Mouse (Mus musculus): ENCODE results near the gene Ift122. TPM values are rescaled to one million over a fixed set of nuclear protein-coding genes. Genes with fewer than 3 reads are reported as not detected.

Gene Ift122
- total and polyA plus RNA-seq, 3 experiments = 3.3 to 8.0 TPM; not detected in 1

GRCm38 (mm10) chr6:115808488-115809231 lies 44.6 kb upstream of the Ift122 start, which contains the start of gene Rpl32:
Gene Rpl32, minus strand, starts transcription at chr6:115808747.
- DNase-seq (ENCODE audit: low read depth, low spot score) = peak; percentile 96
- TF ChIP-seq HCFC1 (IDR thresholded peaks at IDR 0.05; ENCODE audit: low read depth, low read length) (peak; percentile 93), NELFE (IDR thresholded peaks at IDR 0.05; ENCODE audit: low read depth, low read length) (peak; percentile 98), CHD2 (IDR thresholded peaks at IDR 0.05; ENCODE audit: low read length) (no peak), MXI1 (IDR thresholded peaks at IDR 0.05; ENCODE audit: low read depth, low read length) (peak; percentile 84), KAT2A (conservative IDR thresholded peaks at IDR 0.05; ENCODE audit: low read depth, low read length) (peak; percentile 83), POLR2A (IDR thresholded peaks at IDR 0.05; ENCODE audit: control insufficient read depth in 1 of 2, insufficient read depth in 1 of 2, low read depth in 1 of 2, low read length in 2 of 2, poor library complexity in 1 of 2) (peak; percentile 74 to 93; a peak in 3 of 4 replicates), ZMIZ1 (IDR thresholded peaks at IDR 0.05; ENCODE audit: low read depth, low read length) (peak; percentile 89), MYC (IDR thresholded peaks at IDR 0.05; ENCODE audit: low read depth, low read length) (peak; percentile 94), CHD1 (IDR thresholded peaks at IDR 0.05; ENCODE audit: low read depth, low read length) (0 out of 2 replicates have a peak, but pooled peaks have one; percentile 51), EP300 (IDR thresholded peaks at IDR 0.05; ENCODE audit: low read depth in 1 of 2, low read length in 2 of 2) (no peak), ELF1 (IDR thresholded peaks at IDR 0.05; ENCODE audit: low read depth, low read length) (peak; percentile 98), POLR2AphosphoS5 (IDR thresholded peaks at IDR 0.05; ENCODE audit: borderline replicate concordance, low read depth, low read length) (peak; percentile 27; the same call in 1 of the 2 replicates), CTCF (IDR thresholded peaks at IDR 0.05 in 2 of 3, conservative IDR thresholded peaks at IDR 0.05 in 1 of 3; ENCODE audit: control insufficient read depth in 1 of 3, insufficient read depth in 1 of 3, low read depth in 2 of 3, low read length in 3 of 3, poor library complexity in 1 of 3, severe bottlenecking in 1 of 3) (peak; percentile 40 to 71 (median 49)), ZNF384 (IDR thresholded peaks at IDR 0.05; ENCODE audit: low read depth, low read length) (peak; percentile 58; the same call in 1 of the 2 replicates), MAX (IDR thresholded peaks at IDR 0.05; ENCODE audit: low read length) (peak; percentile 86), TCF12 (IDR thresholded peaks at IDR 0.05; ENCODE audit: low read depth, low read length) (0 out of 2 replicates have a peak, but pooled peaks have one; percentile 68), E2F4 (IDR thresholded peaks at IDR 0.05; ENCODE audit: borderline replicate concordance, low read depth, low read length) (no peak), ZC3H11A (IDR thresholded peaks at IDR 0.05; ENCODE audit: low read depth, low read length) (no peak), TAL1 (IDR thresholded peaks at IDR 0.05; ENCODE audit: low read length) (no peak), MYB (IDR thresholded peaks at IDR 0.05; ENCODE audit: low read depth, low read length) (no peak), POLR2AphosphoS2 (IDR thresholded peaks at IDR 0.05; ENCODE audit: low read length) (peak; percentile 89), TBP (IDR thresholded peaks at IDR 0.05; ENCODE audit: low read depth, low read length) (peak; percentile 92), SIN3A (IDR thresholded peaks at IDR 0.05; ENCODE audit: low read length) (peak; percentile 94), GABPA (IDR thresholded peaks at IDR 0.05; ENCODE audit: low read depth, low read length) (peak; percentile 74; the same call in 1 of the 2 replicates)
- Histone ChIP-seq H3K4me3 (ENCODE audit: control insufficient read depth in 1 of 2, insufficient read depth in 1 of 2, low read depth in 2 of 2, low read length in 2 of 2) (peak within 1 kb of the TSS; percentile 94 to 98), H3K79me2 (ENCODE audit: control insufficient read depth, insufficient read depth, low read length, poor library complexity) (peaks cover 29% of the 10 kb centered on the region), H3K36me3 (ENCODE audit: control insufficient read depth in 1 of 2, insufficient read depth in 2 of 2, low read length in 2 of 2) (peaks cover 9 to 14% of the 10 kb centered on the region in 2 experiments), H3K9me3 (replicated peaks; ENCODE audit: insufficient read depth, low read length) (no peaks in the 10 kb centered on the region), H3K27ac (ENCODE audit: control insufficient read depth, low read depth, low read length) (peak within 1 kb of the TSS; percentile 88), H3K27me3 (ENCODE audit: control insufficient read depth in 1 of 2, insufficient read depth in 2 of 2, low read length in 2 of 2) (no peaks in the 10 kb centered on the region), H3K4me1 (ENCODE audit: control insufficient read depth in 1 of 2, insufficient read depth in 2 of 2, low read length in 2 of 2) (peaks cover 0 to 8% of the 10 kb centered on the region in 2 experiments; a peak in 1 of 4 replicates), H3K9ac (ENCODE audit: control insufficient read depth, low read depth, low read length, poor library complexity, severe bottlenecking) (peak within 1 kb of the TSS; percentile 98)
